Mouse (Mus musculus) kidney, postnatal 36 days (tissue): ENCODE measurements around the gene Bap1.

Experiments used
- DNase-seq, 2 experiments: peaks; one replicate each; pipeline ENCODE4 v3.0.0; 2021 to 2022; ENCODE audit warnings: mixed read lengths in 2 of 2

The Bap1 gene

DNA sequence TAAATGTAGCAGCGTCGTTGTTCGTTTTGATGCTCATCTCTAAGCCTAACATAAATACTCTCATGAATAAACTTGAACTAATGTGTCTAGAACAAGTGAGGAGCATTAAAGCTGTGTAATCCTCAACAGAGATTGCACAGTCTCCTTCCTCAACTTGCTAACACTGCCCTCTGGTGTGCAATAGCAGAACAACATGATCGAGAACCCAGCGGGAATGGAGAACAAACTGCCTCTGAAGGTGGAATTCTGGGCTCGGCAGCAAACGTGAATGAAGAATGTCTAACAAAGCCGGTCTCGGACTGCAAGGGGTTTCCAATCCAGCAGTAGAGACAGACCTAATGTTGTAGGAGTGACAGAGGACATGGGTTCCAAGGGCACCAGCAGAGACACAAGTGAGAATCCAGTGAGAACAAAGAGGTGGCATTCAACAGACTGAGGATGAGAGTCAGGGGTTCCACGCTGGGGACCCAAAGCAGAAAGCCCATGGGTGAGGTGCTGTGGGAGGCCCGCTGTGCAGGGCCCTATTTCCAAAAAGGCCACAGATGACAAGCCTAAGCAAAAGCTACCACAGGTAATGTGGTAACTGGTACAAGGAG is 17.2 kb upstream of the Bap1 start:
- DNase-seq: peak; percentile 77 to 92

DNA sequence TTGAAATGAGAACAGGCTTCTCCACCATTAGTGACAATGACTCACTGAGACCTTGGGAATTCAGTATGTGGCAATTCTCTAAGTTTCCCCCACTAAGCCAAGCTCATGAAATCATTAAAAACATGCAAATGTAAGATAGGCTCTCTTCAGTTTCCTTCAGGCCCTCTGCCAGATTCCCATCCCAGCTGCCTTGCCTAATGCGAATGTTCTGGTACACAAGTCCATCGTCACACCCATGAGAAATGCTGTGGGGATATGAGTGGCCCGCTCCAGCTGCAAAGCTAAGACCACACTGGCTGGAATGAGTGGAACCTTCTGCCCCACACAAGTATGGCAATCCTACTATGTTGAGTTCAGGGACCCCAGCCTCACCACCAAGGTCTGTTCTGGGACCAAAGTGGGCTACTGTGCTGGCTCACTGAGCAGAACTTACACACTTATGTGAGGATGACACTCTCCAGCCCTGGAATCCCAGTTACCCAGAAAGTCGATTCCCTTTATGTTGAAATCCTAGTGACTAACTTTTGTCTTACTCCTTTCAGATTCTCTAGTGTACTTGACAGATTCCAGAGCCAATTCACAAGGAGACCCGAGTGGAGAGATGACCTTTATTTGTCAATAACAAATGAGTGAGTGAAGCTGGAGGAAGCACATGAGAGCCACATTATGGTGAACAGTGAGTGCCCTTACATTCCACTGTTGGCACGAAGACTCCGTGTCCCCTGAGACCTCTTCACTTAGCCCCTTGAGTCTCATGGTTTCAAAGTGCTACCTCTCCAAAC is 14.0 kb upstream of the Bap1 start:
- no peak for DNase-seq

GRCm38 (mm10) chr14:31240528-31240927 is 10.7 kb upstream of the Bap1 start:
- DNase-seq: no peak

DNA sequence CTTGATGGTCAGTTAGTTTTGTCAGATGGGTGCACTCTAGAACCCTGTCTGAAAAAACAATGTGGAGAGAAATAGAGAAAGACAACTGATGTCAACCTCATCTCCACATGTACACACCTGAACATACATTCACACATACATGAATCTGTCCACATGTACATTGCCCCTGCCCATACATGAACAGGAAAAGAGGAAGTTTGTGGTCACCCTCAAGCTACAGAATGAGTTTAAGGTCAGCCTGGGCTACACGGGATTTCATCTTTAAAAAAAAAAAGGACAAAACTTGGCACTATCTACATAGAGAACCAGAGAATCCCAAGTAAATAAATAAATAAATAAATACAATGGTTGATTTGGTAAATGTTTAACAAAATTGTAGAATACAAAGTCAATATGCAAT is 6.5 kb upstream of the Bap1 start:
- no peak for DNase-seq

- DNase-seq: no peak
Observed at GRCm38 (mm10) chr14:31245946-31246345, 5.3 kb upstream of the Bap1 start.

- DNase-seq: no peak
Observed at GRCm38 (mm10) chr14:31248396-31248795, 2.9 kb upstream of the Bap1 start.

GRCm38 (mm10) chr14:31250222-31251083 is 797 bp upstream of the Bap1 start:
- DNase-seq: no peak

DNA sequence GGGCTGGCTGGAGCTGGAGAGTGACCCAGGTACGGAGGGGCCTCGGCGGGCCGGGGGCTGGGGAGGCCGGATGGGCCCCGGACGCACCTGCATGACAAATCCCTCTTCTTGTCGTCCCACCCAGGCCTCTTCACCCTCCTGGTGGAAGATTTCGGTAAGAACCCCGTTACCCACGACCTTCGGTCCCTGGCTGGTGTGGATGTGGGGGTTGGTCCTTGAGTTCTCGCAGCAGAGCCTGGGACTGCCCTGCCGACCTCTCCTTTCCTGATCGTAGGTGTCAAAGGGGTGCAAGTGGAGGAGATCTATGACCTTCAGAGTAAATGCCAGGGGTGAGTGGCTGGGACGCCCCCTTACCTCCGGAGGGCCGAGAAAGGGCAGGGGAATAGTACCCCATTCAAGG is 376 bp downstream of the Bap1 start:
- DNase-seq: no peak

- no peak for DNase-seq
Observed at GRCm38 (mm10) chr14:31252091-31252490, 841 bp downstream of the Bap1 start.

DNA sequence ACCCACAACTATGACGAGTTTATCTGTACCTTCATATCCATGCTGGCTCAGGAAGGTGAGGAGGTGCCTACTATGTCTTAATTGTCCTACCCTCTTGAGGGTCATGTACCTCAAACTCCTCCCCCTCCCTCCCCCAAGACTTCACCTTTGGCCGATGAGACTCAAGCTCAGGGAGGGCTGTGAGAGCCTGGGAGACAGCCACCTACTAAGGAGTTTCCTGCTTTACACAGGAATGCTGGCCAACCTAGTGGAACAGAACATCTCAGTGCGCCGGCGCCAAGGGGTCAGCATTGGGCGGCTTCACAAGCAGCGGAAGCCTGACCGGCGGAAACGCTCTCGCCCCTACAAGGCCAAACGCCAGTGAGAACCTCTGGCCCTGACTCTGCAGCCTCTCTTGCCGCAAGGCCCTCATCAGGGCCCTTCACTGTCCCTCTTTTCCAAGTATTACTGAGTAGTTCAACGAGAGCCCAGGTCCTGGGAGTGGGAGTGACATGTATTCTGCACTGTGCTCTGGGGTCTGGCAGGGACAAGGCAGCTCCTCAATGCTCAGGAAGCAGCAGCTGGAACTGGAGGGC is 7.3 kb downstream of the Bap1 start:
- DNase-seq: peak; percentile 80 to 82

- no peak for DNase-seq
Observed at GRCm38 (mm10) chr14:31260374-31260773, 9.1 kb downstream of the Bap1 start.

- DNase-seq: no peak
Observed at GRCm38 (mm10) chr14:31260932-31261331, 9.7 kb downstream of the Bap1 start.

DNA sequence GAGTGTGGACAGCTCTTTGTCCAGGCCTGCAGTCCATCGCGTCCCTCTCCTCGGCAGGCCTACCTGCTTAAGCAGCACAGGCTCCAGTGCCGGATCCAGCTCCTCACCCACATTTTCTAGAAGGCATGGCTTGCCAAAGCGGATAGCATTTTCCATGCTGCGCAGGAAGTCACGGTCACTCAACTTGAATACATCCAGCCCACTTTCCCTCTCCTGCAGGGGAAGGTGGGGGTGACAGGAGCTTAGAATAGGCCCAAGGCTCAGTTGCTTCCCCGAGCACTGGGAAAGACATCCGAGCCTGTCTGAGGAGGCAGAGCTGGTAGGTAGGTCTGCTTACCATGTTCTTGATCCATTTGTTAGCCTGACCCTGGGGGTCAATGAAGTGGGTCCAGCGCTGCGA is 16.4 kb downstream of the Bap1 start:
- DNase-seq: no peak

GRCm38 (mm10) chr14:31268301-31269001 is 17.2 kb downstream of the Bap1 start:
- DNase-seq: no peak

DNA sequence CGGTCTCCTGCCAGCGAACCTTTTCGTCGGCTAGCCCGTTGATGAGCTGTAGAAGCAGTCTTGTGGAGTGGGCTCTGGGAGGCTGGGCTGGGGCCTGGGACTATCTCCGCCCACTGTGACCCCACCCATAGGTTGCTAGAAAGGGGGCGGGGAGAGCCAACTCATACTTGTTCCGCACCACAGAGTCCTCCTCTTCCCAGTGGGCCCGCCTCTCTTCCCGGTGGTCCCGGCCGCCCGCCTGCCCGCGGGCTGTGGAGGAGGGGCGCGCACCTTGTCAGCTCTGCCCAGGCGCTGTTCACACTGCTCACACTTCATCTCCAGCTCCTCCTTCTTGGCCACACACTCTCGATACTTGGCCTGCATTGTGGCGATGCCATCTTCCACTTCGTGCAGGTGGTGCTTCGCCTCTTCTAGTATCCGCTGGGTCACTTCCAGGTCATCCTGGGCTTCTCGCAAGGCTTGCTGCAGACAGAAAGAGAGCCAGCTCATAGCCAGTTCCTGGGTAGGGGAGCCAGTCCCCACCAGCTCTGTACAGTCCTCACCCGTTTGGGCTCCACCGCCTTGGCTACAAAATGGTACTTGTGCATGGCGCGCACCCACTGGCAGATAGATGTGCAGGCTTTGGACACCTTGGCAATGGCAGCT is 18.3 kb downstream of the Bap1 start:
- peak; percentile 29 to 31 for DNase-seq

GRCm38 (mm10) chr14:31271121-31271520 is 19.9 kb downstream of the Bap1 start:
- no peak for DNase-seq

DNA sequence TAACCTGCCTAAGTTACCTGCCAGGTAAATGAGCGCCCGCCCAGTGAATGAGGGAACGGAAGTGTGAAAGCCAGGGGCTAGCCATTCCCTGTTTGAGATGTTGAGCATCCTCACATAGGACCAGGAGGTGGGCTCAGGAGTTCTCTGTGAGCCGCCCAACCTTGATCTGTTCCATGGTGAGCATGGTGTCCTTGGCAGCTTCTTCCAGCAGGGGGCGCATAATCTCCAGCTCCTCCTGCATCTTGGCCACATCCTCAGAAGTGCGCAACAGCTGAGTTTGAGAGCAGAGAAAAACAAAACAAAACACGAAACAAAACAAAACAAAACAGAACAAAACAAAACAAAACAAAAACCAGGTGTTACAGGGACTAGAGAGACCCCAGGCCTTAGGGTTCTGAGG is 20.9 kb downstream of the Bap1 start:
- peak; percentile 67 to 92 for DNase-seq

- no peak for DNase-seq
Observed at GRCm38 (mm10) chr14:31285728-31286127, 34.5 kb downstream of the Bap1 start.
